8 mouse cellular contexts compared by ENCODE assay signal in the genomic region with DNA sequence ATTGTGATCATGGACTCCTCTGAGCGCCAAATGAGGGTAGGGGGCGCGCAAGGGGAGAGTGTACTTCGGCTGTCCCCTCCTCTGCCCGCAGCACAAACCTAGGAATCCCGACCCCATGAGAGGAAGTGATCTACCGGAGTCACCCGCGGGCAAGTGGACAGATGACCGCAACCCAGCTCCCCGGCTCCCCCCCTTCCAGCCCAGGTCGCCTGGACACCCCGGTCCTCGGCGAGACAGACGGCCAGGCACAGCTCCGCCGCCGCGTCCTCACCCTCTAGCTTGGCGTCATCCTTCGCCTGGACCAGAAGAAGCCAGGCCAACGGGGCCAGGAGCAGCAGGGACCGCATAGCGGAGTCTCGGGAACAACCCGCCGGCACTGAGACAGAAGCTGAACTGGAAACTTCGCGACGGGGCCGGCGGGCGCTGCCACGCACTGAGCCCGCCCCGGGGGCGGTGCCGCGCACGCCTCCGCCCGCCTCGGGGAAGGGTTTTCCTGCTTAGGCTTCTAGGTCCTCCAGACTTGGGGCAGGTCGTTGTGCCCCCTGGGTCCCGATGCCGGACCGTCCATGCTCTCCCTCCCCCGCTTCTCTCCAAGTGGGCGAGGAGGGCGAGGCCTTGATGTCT. TPM values are rescaled to one million over a fixed set of nuclear protein-coding genes. Genes with fewer than 3 reads are reported as not detected.
DNase-seq lines count a peak whose midpoint lies in the region; ATAC-seq lines count a peak whose summit lies in the region.

A gene (minus strand): TSS at position 437 of the 624 bp plus-strand sequence.

- H3K9ac ChIP-seq in hindbrain, embryonic 14.5 days: peak within 1 kb of the TSS; percentile 67

- peaks cover 4% of the 10 kb centered on the region for H3K4me1 ChIP-seq in hindbrain, embryonic 14.5 days (replicated peaks; ENCODE audit: control insufficient read depth, insufficient read depth, low read length)

- no peaks in the 10 kb centered on the region for H3K9me3 ChIP-seq in hindbrain, embryonic 14.5 days (ENCODE audit: control insufficient read depth, low read length)

- ATAC-seq in common myeloid progenitor, adult 5-6 weeks (replicated peaks; ENCODE audit: low read depth, poor library complexity, severe bottlenecking): peak; percentile 67
- peak; percentile 51; the same call in 1 of the 2 replicates for ATAC-seq in hindbrain, embryonic 14.5 days (ENCODE audit: low FRiP score)

- DNase-seq in ZHBTc4 (ENCODE audit: low read depth, low spot score): peak; percentile 78
- peak; percentile 87 for DNase-seq in gastrocnemius, adult 18-20 months (ENCODE audit: low spot score)
- DNase-seq in hindbrain, embryonic 14.5 days (ENCODE audit: low spot score): peak; percentile 64
- DNase-seq in layer of hippocampus, postnatal 25 days (ENCODE audit: extremely low spot score in 1 of 2, low spot score in 1 of 2): peak; percentile 67 to 68
- peak; percentile 86 for DNase-seq in lung, postnatal 14 days
- DNase-seq in ovary, postnatal 36 days (ENCODE audit: low spot score): peak; percentile 89
- DNase-seq in thymus, postnatal 36 days: peak; percentile 77 to 83

- WGBS in hindbrain, embryonic 14.5 days: 0% methylated on average over 37 of the region's 51 CpGs

- H3K27ac ChIP-seq in hindbrain, embryonic 14.5 days: peak within 1 kb of the TSS; percentile 69; the same call in 1 of the 2 replicates

- H3K4me2 ChIP-seq in hindbrain, embryonic 14.5 days (replicated peaks): peak within 1 kb of the TSS; percentile 86

- peak within 1 kb of the TSS; percentile 58 for H3K4me3 ChIP-seq in hindbrain, embryonic 14.5 days (replicated peaks; ENCODE audit: low read length)

- H3K36me3 ChIP-seq in hindbrain, embryonic 14.5 days (replicated peaks; ENCODE audit: control insufficient read depth, insufficient read depth): no peaks in the 10 kb centered on the region

- H3K27me3 ChIP-seq in hindbrain, embryonic 14.5 days (ENCODE audit: control insufficient read depth, insufficient read depth, low read length): no peaks in the 10 kb centered on the region

RNA-seq across cellular contexts. Expression of the gene that starts here (rescaled TPM):
- 3.4 and 11.4 TPM in 2 replicates for total RNA-seq in common myeloid progenitor, adult 5-6 weeks (2017)
- total RNA-seq in gastrocnemius, adult 18-20 months (2021): 10 to 100 TPM; 16.0 to 17.2 TPM
- 25.3 and 28.1 TPM in 2 replicates for polyA plus RNA-seq in hindbrain, embryonic 14.5 days (2014; fragmentation: Nextera tagmentation; extraction: Ambion mirVana)
- total RNA-seq in layer of hippocampus, postnatal 25 days (2021): 10 to 100 TPM; 21.7 to 25.2 TPM

Comparison
In these comparisons a context has a peak if more than half of its experiments do, and no peak if none do; other contexts are left out.
1. Peak in every context shown above with its lines: DNase-seq, ATAC-seq, H3K4me3 ChIP-seq and H3K27ac ChIP-seq.